Mouse (Mus musculus) spleen, postnatal 0 days (tissue): ENCODE results near the gene Olfr346. TPM values are rescaled to one million over a fixed set of nuclear protein-coding genes. Genes with fewer than 3 reads are reported as not detected.

Experiments
- polyA plus RNA-seq: library from polyadenylated mRNA; unstranded; fragments of >200 nt; fragmentation: Nextera tagmentation; extraction: Ambion mirVana; gene quantifications from 2 replicates; pipeline ENCODE4 v1.2.1, GENCODE M21; 2015

Gene Olfr346
- polyA plus RNA-seq: not detected in 2 replicates

GRCm38 (mm10) chr2:36685488-36685887 is at the start of gene Olfr346:
TSS of gene Olfr346 (plus strand) at chr2:36685788.

GRCm38 (mm10) chr2:36639741-36640140 is 45.8 kb upstream of the Olfr346 start, which contains the start of gene Olfr345:
TSS of gene Olfr345 (plus strand) at chr2:36640041.

GRCm38 (mm10) chr2:36731602-36732001 is 46.0 kb downstream of the Olfr346 start, which contains the start of gene Olfr347:
TSS of gene Olfr347 (plus strand) at chr2:36731902.

Other genes with a start within 250 kb of the Olfr346 start
- gene Olfr340, start 233.2 kb upstream of the Olfr346 start, polyA plus RNA-seq: not detected in 2 replicates
- gene Olfr341, start 203.3 kb upstream of the Olfr346 start, polyA plus RNA-seq: not detected in 2 replicates
- not detected in 2 replicates for gene Olfr342, start 160.8 kb upstream of the Olfr346 start, polyA plus RNA-seq
- gene Olfr344, start 119.1 kb upstream of the Olfr346 start, polyA plus RNA-seq: not detected in 2 replicates
- not detected in 2 replicates for gene Olfr345, start 45.7 kb upstream of the Olfr346 start, polyA plus RNA-seq
- gene Olfr347, start 46.1 kb downstream of the Olfr346 start, polyA plus RNA-seq: not detected in 2 replicates
- gene Olfr348, start 98.5 kb downstream of the Olfr346 start, polyA plus RNA-seq: not detected in 2 replicates
- gene Olfr50, start 104.8 kb downstream of the Olfr346 start, polyA plus RNA-seq: not detected in 2 replicates
- gene Olfr3, start 131.2 kb downstream of the Olfr346 start, polyA plus RNA-seq: not detected in 2 replicates
- gene Olfr350, start 160.5 kb downstream of the Olfr346 start, polyA plus RNA-seq: not detected in 2 replicates
- gene Olfr351, start 176.9 kb downstream of the Olfr346 start, polyA plus RNA-seq: not detected in 2 replicates
- gene Olfr352, start 182.7 kb downstream of the Olfr346 start, polyA plus RNA-seq: not detected in 2 replicates
- gene Olfr353, start 207.1 kb downstream of the Olfr346 start, polyA plus RNA-seq: not detected in 2 replicates
- not detected in 2 replicates for gene Olfr354, start 219.9 kb downstream of the Olfr346 start, polyA plus RNA-seq
- not detected in 2 replicates for gene Olfr355, start 243.1 kb downstream of the Olfr346 start, polyA plus RNA-seq